Comparison of ENCODE assay signal across 1 mouse cellular context in the genomic region with DNA sequence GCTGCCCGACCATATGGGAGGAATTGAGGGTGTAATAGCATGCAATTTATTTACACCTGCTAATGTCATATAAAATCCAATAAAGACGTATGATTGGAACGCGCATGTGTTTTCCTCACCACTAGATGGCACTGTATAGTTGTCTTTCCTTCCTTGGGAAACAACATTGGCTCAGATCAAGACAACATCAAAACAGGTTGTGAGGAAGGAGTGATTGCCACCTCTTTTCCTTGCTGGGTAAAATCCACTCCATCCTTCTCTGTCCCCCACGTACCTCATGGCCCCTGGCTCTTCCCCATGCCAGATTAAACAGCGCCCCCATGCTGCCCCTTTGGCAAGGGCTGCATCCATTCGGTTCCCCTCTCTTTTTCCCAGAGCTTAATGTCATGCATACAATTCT.
TF ChIP-seq lines count a peak whose summit lies in the region.

No protein-coding gene starts in this region.

TF ChIP-seq in MEL, 35 proteins besides CTCF, POLR2A, EP300 and RAD21 (continued from another document):
- no peak for TF ChIP-seq NRF1 (IDR thresholded peaks at IDR 0.05; ENCODE audit: insufficient read depth, low read depth, low read length, poor library complexity, severe bottlenecking)
- TF ChIP-seq ZMIZ1 (IDR thresholded peaks at IDR 0.05; ENCODE audit: low read depth, low read length): no peak
- TF ChIP-seq GATA1 (IDR thresholded peaks at IDR 0.05; ENCODE audit: low read depth, low read length): no peak
- peak; percentile 92 for TF ChIP-seq SMC3 (IDR thresholded peaks at IDR 0.05; ENCODE audit: low read depth, low read length)
- TF ChIP-seq MAX (IDR thresholded peaks at IDR 0.05; ENCODE audit: low read length): peak; percentile 54; the same call in 1 of the 2 replicates
- no peak for TF ChIP-seq ZNF384 (IDR thresholded peaks at IDR 0.05; ENCODE audit: low read depth, low read length)
- TF ChIP-seq SIN3A (IDR thresholded peaks at IDR 0.05; ENCODE audit: low read length): peak; percentile 35; the same call in 1 of the 2 replicates
- 0 out of 2 replicates have a peak, but pooled peaks have one; percentile 13 for TF ChIP-seq TBP (IDR thresholded peaks at IDR 0.05; ENCODE audit: low read depth, low read length)
- no peak for TF ChIP-seq MEF2A (IDR thresholded peaks at IDR 0.05; ENCODE audit: extremely low read depth, insufficient replicate concordance, low read depth, low read length, poor library complexity, severe bottlenecking)
TF ChIP-seq in MEL: peak in this region for 7.
